Mouse (Mus musculus) erythroblast, embryonic 14.5 days (primary cell): ENCODE results near the gene Pabpc1l. TPM values are rescaled to one million over a fixed set of nuclear protein-coding genes. Genes with fewer than 3 reads are reported as not detected.

Source experiments
- H3K27me3 ChIP-seq: 2 replicates; pipeline ENCODE4 v1.6.1; 2012; ENCODE audit warnings: inconsistent platforms; ENCODE audit not compliant: control insufficient read depth
- H3K36me3 ChIP-seq: 2 replicates; pipeline ENCODE4 v1.6.1; 2012; ENCODE audit warnings: mild to moderate bottlenecking, inconsistent platforms; ENCODE audit not compliant: control insufficient read depth
- H3K4me1 ChIP-seq: 2 replicates; pipeline ENCODE4 v1.6.1; 2012; ENCODE audit warnings: inconsistent platforms; ENCODE audit not compliant: control insufficient read depth
- H3K4me3 ChIP-seq: replicated peaks from 2 replicates; pipeline ENCODE3; 2012; ENCODE audit warnings: moderate library complexity, mild to moderate bottlenecking, inconsistent platforms
- H3K9me3 ChIP-seq: 2 replicates; pipeline ENCODE4 v1.6.1; 2012; ENCODE audit warnings: low read length, inconsistent platforms, mixed read lengths; ENCODE audit not compliant: control insufficient read depth
- GATA1 ChIP-seq: IDR thresholded peaks from 2 replicates; pipeline ENCODE4 v1.6.1; 2012; ENCODE audit warnings: low read length, inconsistent platforms, mixed read lengths
- TAL1 ChIP-seq: IDR thresholded peaks from 3 replicates; pipeline ENCODE4 v1.6.1; 2012; ENCODE audit warnings: low read length, inconsistent platforms, mixed read lengths
- polyA plus RNA-seq: library from polyadenylated mRNA; stranded (reverse); fragments of >175 nt; gene quantifications from 2 replicates; pipeline ENCODE4 v1.2.3, GENCODE M21; 2012

Gene Pabpc1l
- polyA plus RNA-seq, 1 experiment, result 0.09 TPM

DNA sequence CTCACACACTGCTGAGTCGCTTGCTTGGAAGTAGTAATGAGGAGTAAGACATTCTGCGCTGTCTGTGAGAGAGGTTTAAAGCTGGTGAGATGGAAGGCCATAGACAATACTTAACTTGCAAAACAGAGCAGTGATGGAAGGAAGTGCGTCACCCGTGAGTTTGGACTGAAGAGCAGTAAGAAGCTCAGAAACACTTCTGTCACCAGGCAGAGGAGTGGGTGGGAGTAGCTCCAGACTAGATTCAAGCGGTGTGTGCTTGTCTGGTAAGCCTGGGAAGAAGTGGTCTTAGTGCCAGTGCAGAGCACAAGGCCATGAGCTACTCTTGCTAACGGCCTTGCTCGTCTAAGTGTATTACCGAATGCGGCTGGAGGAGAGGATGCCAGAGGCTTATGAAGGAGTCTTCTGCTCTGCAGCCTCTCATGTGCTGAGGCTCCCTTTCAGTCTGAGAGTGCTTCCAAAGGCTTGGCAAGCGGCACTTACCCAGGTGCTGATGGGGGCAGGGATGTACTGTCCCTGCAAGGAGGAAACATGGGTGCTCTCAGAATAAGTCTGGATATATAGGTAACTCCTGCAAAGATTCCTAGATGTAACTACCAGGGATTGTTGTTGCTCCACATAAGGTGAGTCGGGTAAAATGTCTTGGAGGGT is 73.5 kb downstream of the Pabpc1l start:
- H3K9me3 ChIP-seq, result no peaks in the 10 kb centered on the region
- H3K4me3 ChIP-seq, result no peak overlapping the region
- TF ChIP-seq GATA1 (no peak), TAL1 (no peak)
- H3K4me1 ChIP-seq, result peaks cover 1% of the 10 kb centered on the region; the same call in 1 of the 2 replicates
- no peaks in the 10 kb centered on the region for H3K27me3 ChIP-seq
- peaks cover 68% of the 10 kb centered on the region for H3K36me3 ChIP-seq

Other genes starting within 250 kb of the Pabpc1l start
- gene Ccn5, start 204.6 kb upstream of the Pabpc1l start, polyA plus RNA-seq, result not detected in 2 replicates
- not detected in 2 replicates for gene Kcnk15, start 171.8 kb upstream of the Pabpc1l start, polyA plus RNA-seq
- 0.01 TPM in 1 of 2 replicates, not detected in the other for gene Rims4, start 106.8 kb upstream of the Pabpc1l start, polyA plus RNA-seq
- gene Ywhab, start 30.5 kb upstream of the Pabpc1l start, polyA plus RNA-seq, result 3.1 and 3.7 TPM in 2 replicates
- gene Stk4, start 44.9 kb downstream of the Pabpc1l start, polyA plus RNA-seq, result 0.71 and 1.0 TPM in 2 replicates
- gene Tomm34, start 45.7 kb downstream of the Pabpc1l start, polyA plus RNA-seq, result 0.39 and 0.73 TPM in 2 replicates
- gene Kcns1, start 145.7 kb downstream of the Pabpc1l start, polyA plus RNA-seq, result not detected in 2 replicates
- not detected in 2 replicates for gene Wfdc5, start 157.3 kb downstream of the Pabpc1l start, polyA plus RNA-seq
- gene Wfdc12, start 165.2 kb downstream of the Pabpc1l start, polyA plus RNA-seq, result not detected in 2 replicates
- not detected in 2 replicates for gene Wfdc15a, start 174.7 kb downstream of the Pabpc1l start, polyA plus RNA-seq
- not detected in 2 replicates for gene Wfdc15b, start 196.2 kb downstream of the Pabpc1l start, polyA plus RNA-seq
- not detected in 2 replicates for gene Svs2, start 213.0 kb downstream of the Pabpc1l start, polyA plus RNA-seq
- not detected in 2 replicates for gene Svs3b, start 231.2 kb downstream of the Pabpc1l start, polyA plus RNA-seq